Mouse (Mus musculus): ENCODE measurements around the gene Tenm1.
A peak's percentile ranks its signal among the peaks of the same experiment; 100 is the strongest.

Tenm1 gene

GRCm38 (mm10) chrX:43428855-43429263 lies at the start of gene Tenm1:
Gene Tenm1 (minus strand): TSS chrX:43429126.
- peak; percentile 33 for DNase-seq (ENCODE audit: extremely low spot score, low spot score)

GRCm38 (mm10) chrX:43467311-43467710 lies 38.4 kb upstream of the Tenm1 start:
- no peak for DNase-seq (ENCODE audit: extremely low spot score, low spot score)

DNA sequence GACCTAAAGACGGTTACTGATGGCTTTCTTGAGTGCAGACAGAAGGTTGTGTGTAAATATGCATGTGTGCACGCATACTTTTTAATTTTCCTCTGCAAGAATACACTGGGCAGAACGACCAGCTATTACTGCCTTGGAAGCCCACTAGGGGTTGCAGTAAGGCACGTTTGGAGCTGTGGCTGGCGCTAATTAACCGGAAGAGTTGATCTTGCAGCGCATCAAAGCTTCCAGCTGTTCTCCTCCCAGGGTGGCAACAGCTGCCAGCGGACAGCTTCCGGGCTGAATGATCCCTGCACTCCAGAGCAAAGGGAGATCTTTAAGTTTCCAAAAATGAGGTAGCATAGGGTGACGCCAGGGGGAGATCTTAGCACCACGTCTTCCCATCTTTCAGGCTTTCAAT lies 1.7 kb upstream of the Tenm1 start:
- DNase-seq (ENCODE audit: extremely low spot score, low spot score): no peak

DNA sequence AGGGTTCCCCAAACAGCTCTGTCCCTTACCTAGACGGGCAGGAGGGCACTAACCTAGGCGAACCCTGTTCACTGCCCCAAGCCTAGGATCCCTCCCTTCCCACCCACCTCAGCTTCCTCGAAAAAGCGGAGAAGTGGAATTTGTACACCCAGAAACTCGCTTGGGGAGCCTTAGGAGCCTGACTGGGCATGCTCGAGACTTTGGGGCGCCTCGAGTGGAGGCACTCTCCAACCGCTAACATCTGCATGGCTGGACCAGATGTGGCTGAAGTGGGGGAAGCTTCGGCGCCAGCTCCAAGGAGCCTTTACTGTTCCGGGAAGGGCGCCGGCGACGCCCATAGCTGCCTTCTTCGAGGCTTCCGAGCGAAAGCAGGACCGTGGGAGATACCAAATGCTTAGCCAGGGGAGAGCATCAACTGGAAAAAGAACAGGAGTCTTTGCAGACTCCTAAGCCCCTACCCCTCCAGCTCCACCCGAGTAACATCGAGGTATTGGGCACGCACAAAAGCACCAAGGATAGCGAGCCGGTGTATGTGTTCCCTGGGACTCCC lies 1.1 kb upstream of the Tenm1 start:
- DNase-seq (ENCODE audit: extremely low spot score, low spot score): peak; percentile 30

DNA sequence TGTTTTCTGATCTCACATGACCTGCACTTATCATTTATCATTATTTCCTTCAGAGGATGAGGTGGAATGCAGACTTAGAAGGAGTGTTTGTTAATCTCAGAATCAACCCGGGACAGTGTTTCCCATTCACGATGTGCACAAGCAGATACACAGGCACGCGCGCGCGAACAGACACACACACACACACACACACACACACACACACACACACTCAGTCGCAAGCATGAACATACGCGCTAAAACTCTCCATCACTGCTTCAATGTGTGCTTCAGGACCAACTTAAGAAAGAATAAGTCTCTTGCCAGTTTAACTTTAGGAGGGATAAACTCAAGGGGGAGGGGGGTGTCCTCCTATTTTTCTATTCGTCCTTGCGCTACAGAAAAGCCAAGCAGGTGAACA lies 411 bp upstream of the Tenm1 start:
- peak; percentile 16 for DNase-seq (ENCODE audit: extremely low spot score, low spot score)

GRCm38 (mm10) chrX:43427961-43428365 lies 963 bp downstream of the Tenm1 start:
- DNase-seq (ENCODE audit: extremely low spot score, low spot score): peak; percentile 17

GRCm38 (mm10) chrX:43427111-43427510 lies 1.8 kb downstream of the Tenm1 start:
- DNase-seq (ENCODE audit: extremely low spot score, low spot score): peak; percentile 12

GRCm38 (mm10) chrX:43397957-43398356 lies 31.0 kb downstream of the Tenm1 start:
- no peak for DNase-seq (ENCODE audit: extremely low spot score, low spot score)

- DNase-seq (ENCODE audit: extremely low spot score, low spot score): no peak
These were observed 40.8 kb downstream of the Tenm1 start for GRCm38 (mm10) chrX:43388106-43388505.

DNA sequence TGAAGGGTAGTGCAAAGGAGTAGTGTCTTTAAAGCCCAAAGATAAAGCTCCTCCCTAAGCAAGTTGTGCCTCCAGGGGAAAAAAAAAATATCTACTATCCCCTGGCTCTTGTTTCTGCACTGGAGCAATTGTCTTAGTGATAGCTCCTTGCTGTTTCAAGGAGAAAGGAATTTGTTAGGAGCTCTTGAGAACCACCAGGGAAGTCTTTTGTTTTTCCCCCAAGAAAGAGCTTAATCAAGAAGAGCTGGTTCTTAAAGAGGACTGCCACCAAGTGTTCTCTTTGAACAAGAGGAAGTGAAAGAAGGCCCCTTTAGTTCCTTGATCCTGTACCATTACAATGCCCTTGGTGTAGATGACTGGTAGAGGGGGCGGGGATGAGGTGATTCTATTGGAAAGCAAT lies 56.4 kb downstream of the Tenm1 start:
- no peak for DNase-seq (ENCODE audit: extremely low spot score, low spot score)

- no peak for DNase-seq (ENCODE audit: extremely low spot score, low spot score)
These were observed 109.6 kb downstream of the Tenm1 start for GRCm38 (mm10) chrX:43319351-43319750.

DNA sequence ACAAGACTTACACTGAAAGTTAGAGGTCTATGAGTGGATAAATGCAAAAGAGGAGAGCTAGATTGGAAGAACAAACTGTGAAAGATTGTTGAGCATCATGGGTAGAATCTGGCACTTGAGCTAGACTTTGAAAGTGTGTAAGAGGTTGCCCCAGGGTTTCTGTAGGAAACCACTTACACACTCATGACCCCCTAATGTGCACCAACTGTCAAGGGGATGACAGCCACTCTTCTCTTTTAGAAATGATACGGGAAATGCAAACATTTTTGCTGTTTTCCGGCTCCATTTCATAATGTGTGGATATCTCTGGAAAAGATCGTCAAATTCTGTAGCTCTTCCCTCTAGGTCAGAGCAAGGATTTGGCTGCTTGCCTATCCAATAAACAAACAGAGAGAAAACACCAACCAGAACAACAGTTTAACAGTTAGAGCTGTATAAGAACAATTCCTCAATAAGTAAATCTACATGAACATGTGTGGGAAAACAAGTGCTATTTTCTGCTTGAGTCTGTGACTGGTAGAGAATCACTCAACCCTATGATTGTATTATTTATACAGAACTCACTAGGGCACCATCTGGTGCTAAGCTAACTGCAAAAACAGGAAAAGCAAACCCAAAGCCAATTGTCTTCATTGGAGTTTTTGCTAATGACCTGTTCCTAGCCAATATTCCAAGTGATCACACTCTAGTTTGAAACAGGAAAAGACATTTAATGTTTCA lies 111.0 kb downstream of the Tenm1 start:
- no peak for DNase-seq (ENCODE audit: extremely low spot score, low spot score)

GRCm38 (mm10) chrX:43235844-43236243 lies 193.1 kb downstream of the Tenm1 start:
- DNase-seq (ENCODE audit: extremely low spot score, low spot score): no peak

DNA sequence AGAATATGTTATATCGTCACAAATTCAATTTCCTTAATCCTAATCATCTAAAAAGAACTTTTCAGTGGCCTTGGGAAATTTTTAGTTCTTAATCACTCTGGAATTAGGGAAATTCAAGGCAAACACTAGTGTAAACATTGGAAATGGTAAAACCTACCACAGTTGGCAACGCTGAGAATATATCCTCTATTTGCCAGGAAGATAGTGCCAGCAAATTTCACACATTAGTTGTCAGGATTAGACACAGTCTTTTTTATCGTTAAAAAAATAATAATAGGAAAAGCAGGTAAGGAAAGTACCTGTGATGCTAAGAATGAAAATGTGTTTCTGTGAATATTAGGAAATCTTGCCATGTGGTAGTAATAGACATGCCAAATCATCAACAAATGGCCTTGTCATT lies 223.9 kb downstream of the Tenm1 start:
- no peak for DNase-seq (ENCODE audit: extremely low spot score, low spot score)

GRCm38 (mm10) chrX:43202249-43202783 lies 226.6 kb downstream of the Tenm1 start:
- DNase-seq (ENCODE audit: extremely low spot score, low spot score): no peak

GRCm38 (mm10) chrX:43182975-43183374 lies 246.0 kb downstream of the Tenm1 start:
- DNase-seq (ENCODE audit: extremely low spot score, low spot score): no peak

GRCm38 (mm10) chrX:43151561-43151960 lies 277.4 kb downstream of the Tenm1 start:
- DNase-seq (ENCODE audit: extremely low spot score, low spot score): no peak

DNA sequence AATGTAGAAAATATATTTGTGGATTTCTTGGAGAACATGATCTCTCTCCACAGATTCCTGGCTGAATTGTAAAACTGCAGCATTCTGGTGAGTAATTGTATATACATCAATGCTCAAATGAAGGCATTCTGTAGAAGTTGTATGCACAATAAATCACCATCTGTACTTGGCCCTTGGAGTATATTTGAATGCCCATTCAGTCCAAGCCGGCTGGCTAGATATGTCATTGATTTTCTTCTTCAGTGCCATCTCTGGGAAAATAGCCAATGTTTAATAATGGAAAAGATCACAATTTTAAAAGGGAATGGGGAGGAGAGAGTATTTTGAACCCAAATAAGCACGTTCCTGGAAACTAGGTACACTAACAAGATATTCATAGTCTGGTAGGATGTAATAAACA lies 299.2 kb downstream of the Tenm1 start:
- DNase-seq (ENCODE audit: extremely low spot score, low spot score): no peak

DNA sequence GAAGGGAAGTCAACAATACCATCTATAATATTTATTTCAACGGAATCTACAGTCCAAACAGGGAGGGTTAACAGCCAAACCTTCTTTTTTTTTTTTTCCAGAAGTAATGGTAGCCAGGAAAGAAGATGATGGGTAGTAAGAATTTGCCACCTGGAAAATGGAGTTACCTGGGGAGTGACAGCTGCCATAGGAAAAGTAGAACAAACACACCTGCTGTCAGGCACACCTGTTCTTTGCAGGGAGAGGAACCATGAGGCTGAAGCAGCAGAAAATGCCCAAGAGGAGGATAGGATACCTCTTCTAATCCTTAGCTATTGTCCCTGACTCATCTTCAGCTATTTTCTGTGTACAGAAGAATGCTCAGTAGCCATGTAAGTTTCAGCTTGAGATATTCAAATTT lies 306.4 kb downstream of the Tenm1 start:
- DNase-seq (ENCODE audit: extremely low spot score, low spot score): no peak

DNA sequence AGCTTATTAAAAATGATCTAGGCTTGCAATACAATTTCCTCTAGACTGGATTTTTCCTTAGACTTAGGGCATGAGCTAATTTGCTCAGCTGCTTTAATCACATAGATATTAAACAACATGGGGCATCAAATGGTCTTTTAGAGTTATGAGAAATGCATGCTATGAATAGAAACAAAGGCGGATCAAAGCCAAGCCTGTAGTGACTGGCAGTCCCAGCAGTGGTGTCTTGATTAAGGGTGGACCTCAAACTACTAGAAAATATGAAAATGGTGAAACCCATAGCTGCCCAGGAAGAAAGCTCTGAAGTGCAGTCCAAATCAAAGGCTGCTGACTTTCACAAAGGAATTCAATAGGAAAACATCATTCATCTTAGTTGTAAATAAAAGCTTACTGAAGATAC lies 306.9 kb downstream of the Tenm1 start:
- DNase-seq (ENCODE audit: extremely low spot score, low spot score): no peak

DNA sequence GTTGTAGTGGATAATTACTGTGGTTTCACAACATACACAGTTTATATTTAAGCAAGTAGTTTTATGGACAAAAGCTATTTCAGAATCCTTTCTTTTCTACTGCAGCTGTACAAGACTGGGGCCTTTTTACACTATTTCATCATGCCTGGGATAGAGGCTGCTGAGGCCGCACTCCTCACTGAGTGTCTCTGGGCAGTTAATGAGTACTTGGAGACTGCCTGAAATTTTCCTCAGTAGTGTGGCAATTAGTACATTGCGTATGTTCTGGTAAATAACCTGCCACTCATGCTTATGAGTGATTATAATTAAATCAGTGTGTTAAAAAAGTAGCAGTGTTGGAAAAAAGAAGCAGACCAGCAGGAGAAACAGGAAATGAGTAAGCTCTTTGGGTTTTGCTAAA lies 442.8 kb downstream of the Tenm1 start:
- DNase-seq (ENCODE audit: extremely low spot score, low spot score): no peak

- no peak for DNase-seq (ENCODE audit: extremely low spot score, low spot score)
These were observed 455.4 kb downstream of the Tenm1 start for GRCm38 (mm10) chrX:42973562-42973961.

GRCm38 (mm10) chrX:42967611-42968010 lies 461.3 kb downstream of the Tenm1 start:
- DNase-seq (ENCODE audit: extremely low spot score, low spot score): no peak

Measured in neural tube, embryonic 10.5 days (tissue).